Mouse (Mus musculus): ENCODE results near the gene Olfr1140.

Gene Olfr1140

GRCm38 (mm10) chr2:87743452-87743851 lies at the start of gene Olfr1140:
Gene Olfr1140, plus strand, starts transcription at chr2:87743752.
- DNase-seq (ENCODE audit: low spot score in 2 of 2): no peak

DNA sequence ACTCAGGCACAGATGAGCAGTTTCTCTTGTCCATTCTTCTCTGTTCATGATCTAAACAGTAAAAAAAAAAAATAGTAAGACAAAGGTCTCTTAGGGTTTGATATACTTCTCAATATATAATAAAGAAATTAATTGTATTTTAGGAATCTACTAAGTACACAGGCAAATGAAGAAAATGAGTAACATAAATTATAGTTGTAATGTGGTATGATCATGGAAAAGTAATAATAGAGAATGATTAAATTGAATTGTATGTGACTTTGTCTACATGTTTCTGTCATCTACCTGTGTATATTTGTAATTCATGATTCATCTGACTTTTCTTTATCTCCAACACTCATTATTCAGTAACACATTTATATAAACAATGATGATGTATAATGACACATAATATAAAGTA lies 49.7 kb upstream of the Olfr1140 start, which contains the start of gene Olfr1136:
Olfr1136 (minus strand) TSS at position 101 of the 400 bp plus-strand sequence.
- DNase-seq (ENCODE audit: low spot score in 2 of 2): no peak

DNA sequence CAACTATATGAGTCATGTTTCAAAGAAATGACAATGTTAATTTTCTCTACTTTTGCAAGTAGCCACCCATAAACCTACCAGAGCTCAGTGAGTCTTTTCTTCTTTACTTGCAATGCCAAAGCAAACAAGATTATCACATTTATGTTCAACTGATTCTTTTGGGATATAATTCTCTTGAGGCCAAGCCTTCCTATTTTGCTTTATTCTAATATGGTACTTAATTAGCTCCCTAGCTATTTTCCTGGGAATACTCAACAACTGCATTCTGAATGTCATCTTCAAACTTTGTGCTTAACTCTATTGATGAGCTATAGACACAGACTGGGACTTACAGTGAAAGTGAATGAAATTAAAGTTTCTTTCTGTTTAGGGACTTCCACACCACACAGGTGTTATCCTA lies 30.5 kb upstream of the Olfr1140 start, which contains the start of gene Olfr1137:
Olfr1137 (minus strand) TSS at position 101 of the 400 bp plus-strand sequence.
- no peak for DNase-seq (ENCODE audit: low spot score in 2 of 2)

DNA sequence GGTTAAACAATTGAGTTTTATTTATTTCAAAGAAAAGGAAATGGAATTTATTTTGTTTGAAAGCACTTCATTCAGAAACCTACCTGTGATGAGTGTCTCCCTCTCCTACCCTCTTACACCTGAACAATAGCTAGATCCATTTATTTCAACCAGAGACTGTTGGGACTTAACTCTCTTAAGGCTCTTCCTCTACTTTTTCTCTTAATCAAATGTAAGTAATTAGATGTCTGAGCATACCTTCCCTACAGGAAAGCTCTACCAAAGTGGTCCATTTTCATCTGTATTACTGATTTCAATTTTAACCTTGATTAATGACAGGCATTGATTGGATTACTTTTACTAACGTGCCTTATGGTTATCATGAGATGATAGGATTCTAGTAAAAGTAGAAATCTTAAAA lies 3.7 kb upstream of the Olfr1140 start, which contains the start of gene Olfr1138:
Olfr1138 (minus strand) TSS at position 101 of the 400 bp plus-strand sequence.
- no peak for DNase-seq (ENCODE audit: low spot score in 2 of 2)

GRCm38 (mm10) chr2:87753891-87754290 lies 10.3 kb downstream of the Olfr1140 start, which contains the start of gene Olfr1141:
Gene Olfr1141, minus strand, starts transcription at chr2:87753991.
- DNase-seq (ENCODE audit: low spot score in 2 of 2): no peak

DNA sequence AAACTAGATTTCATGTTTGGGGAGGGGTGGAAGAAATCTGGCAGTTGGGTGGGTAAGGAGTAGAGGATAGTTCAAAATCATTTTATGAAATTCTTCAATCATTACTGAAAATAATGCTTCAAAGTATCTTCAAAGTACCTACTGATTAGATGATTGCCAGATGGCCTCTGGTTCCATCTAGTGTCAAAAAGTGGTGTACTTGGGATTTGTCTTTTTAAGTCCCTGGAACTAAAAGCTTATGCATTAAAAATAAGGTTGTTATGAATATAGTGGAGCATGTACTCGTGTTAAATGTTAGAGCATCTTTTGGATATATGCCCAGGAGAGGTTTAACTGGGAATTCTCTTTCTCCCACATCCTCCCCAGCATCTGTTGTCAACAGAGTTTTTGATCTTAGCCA lies 32.6 kb downstream of the Olfr1140 start:
- DNase-seq (ENCODE audit: low spot score in 2 of 2): no peak

GRCm38 (mm10) chr2:87779183-87779582 lies 35.6 kb downstream of the Olfr1140 start, which contains the start of gene Olfr152:
Gene Olfr152, plus strand, starts transcription at chr2:87779483.
- no peak for DNase-seq (ENCODE audit: low spot score in 2 of 2)
